Mouse (Mus musculus) CH12.LX (cell line): Measurements from ENCODE around the gene Mrln. TPM values are rescaled to one million over a fixed set of nuclear protein-coding genes. Genes with fewer than 3 reads are reported as not detected.

Experiments used
- DNase-seq: peaks from one replicate; pipeline ENCODE4 v3.0.0-alpha.2; 2013; ENCODE audit errors: extremely low read depth
- H3K27ac ChIP-seq: 2 replicates; pipeline ENCODE4 v1.5.1; 2012; ENCODE audit warnings: low read depth, mild to moderate bottlenecking, control low read depth, moderate library complexity; ENCODE audit not compliant: insufficient read depth
- H3K27me3 ChIP-seq: replicated peaks from 2 replicates; pipeline ENCODE3; 2012; ENCODE audit warnings: inconsistent platforms
- H3K36me3 ChIP-seq, 2 experiments: replicated peaks in 1 of 2; 2 replicates each; pipeline versions ENCODE3 to v1.6.1; 2012; ENCODE audit warnings: inconsistent platforms in 1 of 2, low read length in 1 of 2, mild to moderate bottlenecking in 1 of 2, mixed read lengths in 1 of 2, moderate library complexity in 1 of 2; ENCODE audit not compliant: control insufficient read depth in 1 of 2, insufficient read depth in 1 of 2
- H3K4me1 ChIP-seq, 2 experiments: 2 replicates each; pipeline ENCODE4 v1.6.1; 2012; ENCODE audit warnings: inconsistent platforms in 1 of 2, moderate library complexity in 1 of 2; ENCODE audit not compliant: insufficient read depth in 2 of 2, control insufficient read depth in 1 of 2
- H3K4me2 ChIP-seq: 2 replicates; pipeline ENCODE4 v1.6.1; 2012; ENCODE audit warnings: low read depth, mild to moderate bottlenecking, control low read depth; ENCODE audit not compliant: poor library complexity, insufficient read depth, severe bottlenecking
- H3K4me3 ChIP-seq, 3 experiments: fragments of 150-350 bp in 1 of 3; sonication (generic) in 1 of 3; replicated peaks in 1 of 3; 2 replicates each; pipeline versions ENCODE3 to v1.5.1; 2011 to 2012; ENCODE audit warnings: low read depth in 2 of 3, low read length in 2 of 3, mild to moderate bottlenecking in 2 of 3, moderate library complexity in 2 of 3, control low read depth in 1 of 3, improper control_type of control experiment in 1 of 3, inconsistent platforms in 1 of 3, mixed read lengths in 1 of 3; ENCODE audit not compliant: poor library complexity in 1 of 3
- H3K79me2 ChIP-seq: replicated peaks from 2 replicates; pipeline ENCODE4 v1.6.1; 2012; ENCODE audit warnings: mild to moderate bottlenecking, moderate library complexity; ENCODE audit not compliant: control insufficient read depth, poor library complexity, insufficient read depth, severe bottlenecking; ENCODE audit errors: extremely low read depth
- H3K9ac ChIP-seq: 2 replicates; pipeline ENCODE4 v1.6.1; 2012; ENCODE audit warnings: low read depth, mild to moderate bottlenecking, control low read depth, moderate library complexity; ENCODE audit not compliant: insufficient read depth
- H3K9me3 ChIP-seq: replicated peaks from 2 replicates; pipeline ENCODE3; 2012; ENCODE audit warnings: low read length, inconsistent platforms, mixed read lengths
- BHLHE40 ChIP-seq: IDR thresholded peaks from 2 replicates; pipeline ENCODE4 v1.6.1; 2011; ENCODE audit warnings: mild to moderate bottlenecking, low read depth, low read length, improper control_type of control experiment
- CTCF ChIP-seq, 2 experiments: IDR thresholded peaks in 1 of 2; conservative IDR thresholded peaks in 1 of 2; 2 replicates each; pipeline ENCODE4 v1.5.1; 2011 to 2012; ENCODE audit warnings: low read depth in 2 of 2, low read length in 2 of 2, improper control_type of control experiment in 1 of 2, inconsistent platforms in 1 of 2, mild to moderate bottlenecking in 1 of 2, moderate library complexity in 1 of 2
- ELF1 ChIP-seq: IDR thresholded peaks from 2 replicates; pipeline ENCODE4 v1.6.1; 2014; ENCODE audit warnings: low read depth, mild to moderate bottlenecking, inconsistent platforms, low read length, improper control_type of control experiment
- EP300 ChIP-seq: IDR thresholded peaks from 2 replicates; pipeline ENCODE4 v1.6.1; 2011; ENCODE audit warnings: low read length, improper control_type of control experiment
- ETS1 ChIP-seq: conservative IDR thresholded peaks from 2 replicates; pipeline ENCODE4 v1.6.1; 2012; ENCODE audit warnings: low read depth, mild to moderate bottlenecking, inconsistent platforms, low read length, improper control_type of control experiment, moderate library complexity
- HCFC1 ChIP-seq: IDR thresholded peaks from 2 replicates; pipeline ENCODE4 v1.6.1; 2012; ENCODE audit warnings: low read depth, mild to moderate bottlenecking, inconsistent platforms, low read length, improper control_type of control experiment
- IRF4 ChIP-seq: IDR thresholded peaks from 2 replicates; pipeline ENCODE4 v1.6.1; 2014; ENCODE audit warnings: low read depth, mild to moderate bottlenecking, inconsistent platforms, low read length, improper control_type of control experiment
- JUN ChIP-seq: IDR thresholded peaks from 2 replicates; pipeline ENCODE4 v1.6.1; 2011; ENCODE audit warnings: low read depth, mild to moderate bottlenecking, low read length, improper control_type of control experiment, moderate library complexity; ENCODE audit not compliant: insufficient read depth
- JUND ChIP-seq: conservative IDR thresholded peaks from 2 replicates; pipeline ENCODE4 v1.6.1; 2011; ENCODE audit warnings: low read depth, low read length, improper control_type of control experiment
- KAT2A ChIP-seq: IDR thresholded peaks from 2 replicates; pipeline ENCODE4 v1.6.1; 2012; ENCODE audit warnings: low read length, improper control_type of control experiment, inconsistent platforms; ENCODE audit not compliant: insufficient replicate concordance
- MAFK ChIP-seq: IDR thresholded peaks from 2 replicates; pipeline ENCODE4 v1.6.1; 2011; ENCODE audit warnings: low read length, improper control_type of control experiment; ENCODE audit not compliant: insufficient replicate concordance
- MAZ ChIP-seq: IDR thresholded peaks from 2 replicates; pipeline ENCODE4 v1.6.1; 2012; ENCODE audit warnings: low read depth, mild to moderate bottlenecking, inconsistent platforms, low read length, improper control_type of control experiment, moderate library complexity
- MEF2A ChIP-seq: IDR thresholded peaks from 2 replicates; pipeline ENCODE4 v1.6.1; 2014; ENCODE audit warnings: low read depth, mild to moderate bottlenecking, inconsistent platforms, low read length, improper control_type of control experiment, borderline replicate concordance
- MXI1 ChIP-seq: IDR thresholded peaks from 2 replicates; pipeline ENCODE4 v1.6.1; 2011; ENCODE audit warnings: mild to moderate bottlenecking, low read depth, low read length, improper control_type of control experiment
- NELFE ChIP-seq: IDR thresholded peaks from 2 replicates; pipeline ENCODE4 v1.6.1; 2011; ENCODE audit warnings: low read depth, low read length, improper control_type of control experiment
- NRF1 ChIP-seq: IDR thresholded peaks from 2 replicates; pipeline ENCODE4 v1.6.1; 2014; ENCODE audit warnings: low read depth, mild to moderate bottlenecking, inconsistent platforms, low read length, improper control_type of control experiment, moderate library complexity
- PAX5 ChIP-seq: IDR thresholded peaks from 2 replicates; pipeline ENCODE4 v1.6.1; 2012; ENCODE audit warnings: low read length, inconsistent platforms, mixed read lengths
- POLR2A ChIP-seq: IDR thresholded peaks from 2 replicates; pipeline ENCODE4 v1.6.1; 2011; ENCODE audit warnings: low read depth, mild to moderate bottlenecking, improper control_type of control experiment, low read length
- POLR2AphosphoS2 ChIP-seq: IDR thresholded peaks from 2 replicates; pipeline ENCODE4 v1.6.1; 2011; ENCODE audit warnings: low read depth, low read length, improper control_type of control experiment
- RAD21 ChIP-seq: IDR thresholded peaks from 2 replicates; pipeline ENCODE4 v1.6.1; 2011; ENCODE audit warnings: low read depth, mild to moderate bottlenecking, low read length, improper control_type of control experiment, moderate library complexity
- SIN3A ChIP-seq: IDR thresholded peaks from 2 replicates; pipeline ENCODE4 v1.6.1; 2012; ENCODE audit warnings: low read length, improper control_type of control experiment, inconsistent platforms
- UBTF ChIP-seq: IDR thresholded peaks from 2 replicates; pipeline ENCODE4 v1.6.1; 2012; ENCODE audit warnings: low read depth, mild to moderate bottlenecking, inconsistent platforms, low read length, improper control_type of control experiment, moderate library complexity
- USF1 ChIP-seq: IDR thresholded peaks from 2 replicates; pipeline ENCODE4 v1.6.1; 2014; ENCODE audit warnings: low read depth, mild to moderate bottlenecking, inconsistent platforms, low read length, improper control_type of control experiment
- ZC3H11A ChIP-seq: IDR thresholded peaks from 2 replicates; pipeline ENCODE4 v1.6.1; 2012; ENCODE audit warnings: low read depth, mild to moderate bottlenecking, inconsistent platforms, low read length, improper control_type of control experiment
- ZKSCAN1 ChIP-seq: IDR thresholded peaks from 2 replicates; pipeline ENCODE4 v1.6.1; 2012; ENCODE audit warnings: low read depth, inconsistent platforms, low read length, improper control_type of control experiment, borderline replicate concordance
- ZMIZ1 ChIP-seq: IDR thresholded peaks from 2 replicates; pipeline ENCODE4 v1.6.1; 2012; ENCODE audit warnings: low read depth, mild to moderate bottlenecking, inconsistent platforms, low read length, improper control_type of control experiment
- dilution Hi-C: fragments of 300-500 bp; cut with MboI; formaldehyde crosslinking; loops from 2 replicates; pipeline ENCODE4 v1.14.3; 2020; ENCODE audit warnings: low sequenced_read_pairs; ENCODE audit not compliant: extremely low pct_unique_long_range_greater_than_20kb, extremely low pct_ligation_motif_present
- in situ Hi-C: fragments of 300-500 bp; cut with MboI; formaldehyde crosslinking; loops from 3 replicates; pipeline ENCODE4 v1.14.3; 2019; ENCODE audit warnings: low sequenced_read_pairs, low pct_ligation_motif_present, low pct_unique_long_range_greater_than_20kb, mixed read lengths
- polyA plus RNA-seq: library from polyadenylated mRNA; unstranded; fragments of >175 nt; gene quantifications from 2 replicates; pipeline ENCODE4 v1.2.1, GENCODE M21; 2012; ENCODE audit warnings: low read depth; ENCODE audit not compliant: insufficient read length
- total RNA-seq, 2 experiments: library from RNA; depleted of rRNA; stranded (reverse); fragments of 300-350 nt in 1 of 2; fragments of >200 nt in 1 of 2; gene quantifications; 2 replicates each; pipeline ENCODE4 v1.2.3; 2012 to 2014

The Mrln gene
- total and polyA plus RNA-seq, 3 experiments: not detected

- no peaks in the 10 kb centered on the region for H3K9me3 ChIP-seq
- dilution Hi-C loops: no loop called here
These were observed 46.3 kb downstream of the Mrln start for GRCm38 (mm10) chr10:70250766-70251165.

GRCm38 (mm10) chr10:70254666-70255065 lies 50.2 kb downstream of the Mrln start:
- no peak overlapping the region for H3K27ac ChIP-seq
- DNase-seq: no peak
- no peak for TF ChIP-seq RAD21
- no peaks in the 10 kb centered on the region for H3K79me2 ChIP-seq
- H3K36me3 ChIP-seq: no peaks in the 10 kb centered on the region
- in situ Hi-C loops: no loop called here
- no peaks in the 10 kb centered on the region for H3K27me3 ChIP-seq
- H3K4me1 ChIP-seq: peaks cover 2 to 10% of the 10 kb centered on the region in 2 experiments; a peak in 2 of 4 replicates
- H3K9ac ChIP-seq: no peak overlapping the region
- dilution Hi-C loops: no loop called here
- H3K4me3 ChIP-seq: no peak overlapping the region
- H3K4me2 ChIP-seq: no peak overlapping the region
- H3K9me3 ChIP-seq: no peaks in the 10 kb centered on the region

More at GRCm38 (mm10) chr10:70250766-70251165, 46.3 kb downstream of the Mrln start:
- in situ Hi-C loops: no loop called here
- no peak overlapping the region for H3K27ac ChIP-seq
- no peak overlapping the region for H3K9ac ChIP-seq
- no peaks in the 10 kb centered on the region for H3K27me3 ChIP-seq
- no peaks in the 10 kb centered on the region for H3K4me1 ChIP-seq
- TF ChIP-seq NELFE: no peak
- no peak for TF ChIP-seq SIN3A
- TF ChIP-seq PAX5: no peak
- no peak for TF ChIP-seq ETS1
- TF ChIP-seq ZKSCAN1: no peak
- no peak for TF ChIP-seq JUND
- TF ChIP-seq MAFK: no peak
- no peak for TF ChIP-seq JUN
- TF ChIP-seq RAD21: no peak
- TF ChIP-seq MEF2A: no peak
- TF ChIP-seq NRF1: no peak
- no peak for TF ChIP-seq ZC3H11A
- H3K79me2 ChIP-seq: no peaks in the 10 kb centered on the region
- no peak overlapping the region for H3K4me2 ChIP-seq
- no peak overlapping the region for H3K4me3 ChIP-seq
- DNase-seq: no peak
- H3K36me3 ChIP-seq: no peaks in the 10 kb centered on the region

- TF ChIP-seq KAT2A: no peak
- no peak for TF ChIP-seq UBTF
- no peak for TF ChIP-seq RAD21
- no peak for TF ChIP-seq BHLHE40
- TF ChIP-seq CTCF (conservative IDR thresholded peaks at IDR 0.05 in 1 of 2, IDR thresholded peaks at IDR 0.05 in 1 of 2; ENCODE audit: low read depth in 2 of 2, low read length in 2 of 2): no peak
- no peak for TF ChIP-seq MXI1
- TF ChIP-seq ELF1: no peak
- TF ChIP-seq ZMIZ1: no peak
- no peak for TF ChIP-seq EP300
- no peak for TF ChIP-seq MAFK
- TF ChIP-seq MAZ: no peak
- no peak for TF ChIP-seq IRF4
- no peak for TF ChIP-seq NELFE
- TF ChIP-seq ZC3H11A: no peak
- no peak for TF ChIP-seq POLR2AphosphoS2
- TF ChIP-seq SIN3A: no peak
- TF ChIP-seq POLR2A: no peak
- no peak for TF ChIP-seq USF1
- no peak for TF ChIP-seq JUND
- TF ChIP-seq HCFC1: no peak
- TF ChIP-seq, all 38 proteins: peak for 0
- no peaks in the 10 kb centered on the region for H3K27me3 ChIP-seq
- H3K27ac ChIP-seq: no peak overlapping the region
- in situ Hi-C loops (no loop called here), dilution Hi-C loops (no loop called here)
- no peak overlapping the region for H3K4me2 ChIP-seq
- H3K4me1 ChIP-seq: peaks cover 2 to 10% of the 10 kb centered on the region in 2 experiments; a peak in 2 of 4 replicates
- no peak overlapping the region for H3K9ac ChIP-seq
- no peaks in the 10 kb centered on the region for H3K9me3 ChIP-seq
- no peaks in the 10 kb centered on the region for H3K79me2 ChIP-seq
- no peak for DNase-seq
- no peaks in the 10 kb centered on the region for H3K36me3 ChIP-seq
- H3K4me3 ChIP-seq: no peak overlapping the region
These were observed 51.2 kb downstream of the Mrln start for GRCm38 (mm10) chr10:70255601-70256210.
